Mouse (Mus musculus) megakaryocyte-erythroid progenitor cell, adult 5-6 weeks (primary cell): ENCODE measurements around the gene March10. TPM values are rescaled to one million over a fixed set of nuclear protein-coding genes. Genes with fewer than 3 reads are reported as not detected.

Source experiments
- ATAC-seq: replicated peaks from 2 replicates; pipeline ENCODE4 v1.8.0; 2016; ENCODE audit warnings: mild to moderate bottlenecking, inconsistent platforms; ENCODE audit not compliant: severe bottlenecking, poor library complexity, low FRiP score, low TSS enrichment
- total RNA-seq, 2 experiments: library from RNA; stranded (forward) in 1 of 2; stranded (reverse) in 1 of 2; fragments of 200-1000, 215-1000 nt in 1 of 2; fragments of >200 nt in 1 of 2; fragmentation: Nextera tagmentation in 1 of 2; gene quantifications; 2 replicates each; pipeline ENCODE4 v1.2.3; 2014 to 2017

March10 gene
- not detected in 2 replicates for total RNA-seq (2014; fragmentation: Nextera tagmentation)
- not detected in 2 replicates for total RNA-seq (2017)

DNA sequence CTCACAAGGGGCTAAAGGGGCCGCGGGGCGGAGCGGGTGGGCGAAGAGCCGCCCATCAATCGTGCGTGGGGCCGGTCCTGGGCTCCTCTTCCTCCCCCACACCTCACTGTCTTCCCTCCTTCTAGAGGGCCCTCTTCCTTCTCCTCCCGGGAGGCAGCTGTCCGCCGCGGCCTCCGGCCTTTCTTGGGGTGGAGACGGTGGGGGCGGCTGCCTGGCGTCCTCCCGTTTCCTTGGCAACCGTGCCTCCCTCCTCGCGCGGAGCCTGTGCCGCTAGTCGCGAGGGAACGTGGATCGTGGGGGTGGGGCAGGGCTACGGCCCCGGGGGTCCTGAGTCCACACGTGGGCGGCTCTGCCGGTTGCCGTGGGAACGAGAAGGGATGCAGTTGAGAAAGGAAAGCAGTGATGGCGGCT lies at the start of gene March10:
TSS of gene March10 (minus strand) at position 239 of the 411 bp plus-strand sequence.
- ATAC-seq, result no peak

DNA sequence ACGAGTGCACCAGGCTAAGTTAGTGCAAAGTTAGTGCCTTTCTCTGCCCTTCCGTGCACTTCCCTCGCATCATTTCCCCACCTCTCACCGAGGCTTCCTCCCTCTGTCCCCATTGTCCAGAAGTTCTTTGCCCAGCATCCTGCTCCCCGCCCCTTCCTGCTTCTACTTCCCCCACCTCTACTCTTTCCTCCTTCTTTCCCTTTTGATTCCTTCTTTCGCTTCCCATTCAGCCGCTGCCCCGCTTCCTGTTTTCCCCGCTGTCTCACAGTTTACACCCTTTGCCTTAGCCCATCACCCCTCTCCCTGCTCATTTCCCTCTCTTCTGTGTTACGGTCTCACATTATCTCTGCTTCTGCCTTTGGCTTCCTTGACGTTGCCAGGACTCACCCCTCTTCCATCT lies 49.8 kb upstream of the March10 start:
- ATAC-seq, result no peak

DNA sequence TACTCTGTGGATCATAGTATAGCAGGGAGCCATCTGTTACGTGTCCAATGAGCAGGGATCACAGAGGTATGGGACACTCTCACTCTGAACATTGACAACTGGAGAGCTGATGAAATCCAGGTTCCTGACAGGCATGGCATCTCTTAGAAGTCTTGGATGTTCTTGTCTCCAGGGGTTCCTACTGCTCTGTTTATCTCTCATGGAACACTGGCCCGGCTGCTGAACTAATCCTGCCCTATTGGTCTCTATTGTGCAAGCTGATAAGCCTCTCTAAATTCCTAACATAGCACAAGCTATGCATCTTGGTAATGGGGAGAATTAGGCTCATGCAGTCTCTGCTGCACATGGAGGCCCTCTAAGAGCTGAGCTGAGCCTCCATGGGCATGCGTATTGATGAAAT lies 48.5 kb upstream of the March10 start:
- no peak for ATAC-seq

DNA sequence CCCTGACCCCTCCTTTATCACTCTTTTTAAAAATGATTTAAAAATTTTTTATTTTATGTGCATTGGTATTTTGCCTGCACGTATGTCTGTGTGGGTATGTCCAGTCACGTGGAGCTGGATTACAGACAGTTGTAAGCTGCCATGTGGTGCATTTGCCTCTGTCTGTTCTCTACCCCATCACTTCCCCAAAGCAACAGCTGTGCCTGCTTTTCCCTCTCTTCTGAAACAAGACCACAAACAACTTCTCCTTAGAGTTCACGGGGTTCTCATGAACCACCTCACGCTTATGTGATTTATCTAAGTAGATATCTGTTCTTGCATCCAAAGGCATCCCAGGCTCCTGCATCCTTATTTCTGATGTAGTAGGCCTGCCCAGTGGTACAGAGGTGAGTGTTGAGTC lies 45.8 kb upstream of the March10 start:
- no peak for ATAC-seq

DNA sequence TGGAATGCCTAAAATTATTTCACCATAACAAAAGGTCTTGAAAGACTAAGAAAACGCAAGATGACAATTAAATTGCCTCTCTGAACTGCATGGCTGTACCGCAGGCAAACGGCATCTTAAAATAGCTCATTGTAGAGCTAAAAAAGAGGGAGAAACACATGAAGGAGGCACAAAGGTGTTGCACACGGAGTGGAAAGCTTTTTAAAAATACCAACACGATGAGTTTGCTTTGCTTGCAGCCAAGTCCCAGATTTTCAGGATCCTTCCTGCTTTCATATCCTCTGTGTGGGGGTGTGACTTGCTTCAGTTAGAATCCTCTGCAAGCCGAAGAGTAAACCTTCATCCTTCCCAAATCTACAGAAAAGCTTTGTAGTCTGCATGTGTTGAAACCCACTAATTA lies 41.0 kb upstream of the March10 start:
- no peak for ATAC-seq

DNA sequence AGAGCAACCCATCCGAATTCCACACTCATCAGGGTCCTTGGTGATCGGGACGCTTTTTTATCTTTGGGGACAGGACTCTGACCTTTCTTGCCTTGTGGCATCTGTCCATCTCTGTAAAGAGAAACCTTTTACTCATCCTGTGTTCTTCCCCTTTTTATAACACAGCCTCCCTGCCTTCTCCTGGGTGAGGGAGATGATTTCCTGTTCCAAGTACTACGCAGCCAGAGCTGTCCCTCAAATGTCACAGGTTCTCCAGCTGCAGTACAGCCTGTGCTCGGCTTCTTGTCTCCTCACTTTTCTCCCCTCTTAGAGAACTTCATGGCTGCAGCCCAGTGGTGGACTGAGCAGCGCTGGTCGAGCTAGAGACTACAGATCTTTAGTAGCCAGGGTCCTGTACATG lies 40.1 kb upstream of the March10 start:
- no peak for ATAC-seq

DNA sequence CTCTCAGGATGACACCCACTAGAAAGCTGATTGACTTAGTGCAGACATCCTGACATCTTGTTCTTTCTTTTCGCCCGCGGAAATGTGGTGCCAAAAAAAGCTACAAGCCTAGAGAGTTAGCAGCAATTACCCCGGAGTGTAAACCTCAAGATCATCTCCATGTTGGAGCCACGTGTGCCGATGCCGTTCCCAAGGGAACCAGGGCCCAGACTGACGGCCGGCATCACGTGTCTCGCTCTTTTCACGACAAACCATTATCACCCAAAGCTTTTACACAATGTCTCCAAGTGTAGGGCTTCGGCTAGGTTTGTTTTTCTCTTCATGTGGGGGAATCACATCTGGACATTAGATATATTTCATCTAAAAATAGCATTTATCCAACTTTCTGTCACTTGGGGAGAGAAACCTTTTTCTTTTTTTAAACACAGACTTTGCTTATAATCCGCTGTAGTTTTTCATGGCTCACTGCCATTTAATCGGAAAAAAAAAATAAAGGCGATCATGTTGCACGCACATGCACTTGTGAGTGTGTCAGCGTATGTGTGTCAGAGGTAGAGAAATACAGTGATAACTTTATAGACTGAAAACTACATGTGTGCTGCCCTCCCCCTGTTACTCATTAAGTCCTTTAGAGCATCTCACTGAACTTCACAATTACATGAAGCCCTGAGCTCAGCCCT lies 39.2 kb upstream of the March10 start:
- no peak for ATAC-seq

DNA sequence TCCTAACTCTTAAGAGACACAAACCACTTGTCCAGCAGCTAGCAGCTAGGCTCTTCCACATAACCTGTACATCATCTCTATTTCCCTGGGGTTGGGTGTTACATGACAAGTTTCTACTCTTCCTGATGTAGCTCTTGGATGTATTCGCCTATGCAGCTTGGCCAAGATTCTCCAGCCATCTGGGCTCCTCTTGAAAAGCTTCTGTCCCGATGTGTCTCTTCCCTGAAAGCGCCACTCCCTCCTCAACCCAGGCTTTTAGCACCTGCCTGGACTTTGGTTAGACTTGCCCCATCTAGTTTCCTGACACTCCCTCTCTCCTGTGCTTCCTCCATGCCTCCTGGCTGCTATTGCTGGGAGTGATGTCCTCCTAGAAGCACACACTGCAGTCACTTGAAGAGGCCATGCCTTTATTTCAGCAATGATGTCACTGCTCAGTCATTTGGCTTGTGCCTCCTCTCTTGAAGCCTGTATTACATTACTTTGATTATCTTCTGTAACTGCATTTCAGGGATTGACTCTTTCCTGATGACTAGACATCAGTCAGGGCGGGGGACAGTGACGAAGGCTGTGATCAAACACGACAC lies 38.3 kb upstream of the March10 start:
- no peak for ATAC-seq

DNA sequence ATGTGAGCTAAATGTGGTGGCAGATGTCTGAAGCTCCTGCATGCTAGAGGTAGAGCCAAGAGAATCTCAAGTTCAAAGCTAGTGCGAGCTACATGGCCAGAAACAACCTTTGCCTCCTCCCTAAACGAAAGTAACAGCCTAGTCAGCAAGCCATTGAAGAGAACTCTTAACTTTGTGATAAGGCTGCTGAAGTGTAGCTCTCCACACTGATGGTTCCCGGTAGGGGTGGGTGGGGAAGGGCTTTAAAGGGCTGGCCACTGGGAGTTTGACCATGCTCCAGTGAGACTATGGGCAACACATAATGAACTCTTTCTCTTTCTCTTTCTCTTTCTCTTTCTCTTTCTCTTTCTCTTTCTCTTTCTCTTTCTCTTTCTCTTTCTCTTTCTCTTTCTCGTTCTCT lies 35.9 kb upstream of the March10 start:
- ATAC-seq, result no peak

DNA sequence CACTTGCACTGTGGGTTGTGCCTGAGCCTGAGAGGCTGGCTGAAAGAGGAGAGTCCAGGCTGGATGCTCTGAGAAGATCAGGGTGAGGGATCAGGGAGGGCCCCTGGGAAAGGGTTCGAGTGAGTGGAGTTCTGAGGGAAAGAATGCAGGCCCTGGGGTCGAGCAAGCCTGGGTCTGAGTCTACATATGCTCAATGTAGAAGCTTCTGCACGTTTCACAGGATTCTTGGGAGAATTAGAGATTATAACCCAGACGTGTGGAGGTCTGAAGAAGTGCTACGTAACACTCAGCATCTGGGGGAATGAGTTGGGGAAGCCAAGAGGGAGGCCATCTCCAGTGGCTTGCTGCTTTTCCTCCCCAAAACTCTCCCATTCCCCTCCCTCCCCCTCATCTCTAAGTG lies 34.4 kb upstream of the March10 start:
- no peak for ATAC-seq

DNA sequence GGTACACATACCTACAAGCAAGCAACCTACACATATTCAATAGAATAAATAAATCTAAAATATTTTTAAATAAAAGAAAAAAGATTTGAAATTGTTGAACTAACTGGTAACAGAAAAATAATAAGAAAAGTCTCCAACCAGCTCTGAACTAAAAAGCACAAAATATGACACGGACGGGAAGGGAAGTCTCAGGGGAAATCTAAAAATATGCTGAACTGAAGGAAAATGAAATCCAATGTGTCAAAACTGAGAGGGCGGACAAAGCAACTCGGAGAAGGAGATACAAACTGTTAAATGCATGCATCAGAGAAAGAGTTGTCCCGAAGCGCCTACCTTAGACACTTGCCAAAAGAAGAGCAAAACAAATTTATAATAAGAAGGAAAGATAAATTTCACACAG lies 28.9 kb upstream of the March10 start:
- no peak for ATAC-seq

DNA sequence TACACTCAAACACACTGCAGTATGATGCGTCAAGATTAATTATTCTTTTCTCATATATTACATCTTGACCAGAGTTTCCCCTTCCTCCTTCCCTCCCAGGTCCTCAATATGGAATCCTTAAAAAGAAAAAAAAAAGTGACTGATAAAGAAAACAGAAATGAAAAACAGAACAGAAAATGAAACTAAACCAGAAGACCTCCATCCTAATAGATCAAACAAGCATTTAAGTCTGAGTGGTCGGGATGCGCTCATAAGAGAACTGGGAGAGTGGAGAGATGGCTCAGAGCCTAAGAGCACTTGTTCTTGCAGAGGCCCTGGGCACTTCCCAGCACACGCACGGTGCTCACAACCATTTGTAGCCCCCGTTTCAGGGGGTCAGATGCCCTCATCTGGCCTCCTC lies 28.5 kb upstream of the March10 start:
- ATAC-seq, result no peak

DNA sequence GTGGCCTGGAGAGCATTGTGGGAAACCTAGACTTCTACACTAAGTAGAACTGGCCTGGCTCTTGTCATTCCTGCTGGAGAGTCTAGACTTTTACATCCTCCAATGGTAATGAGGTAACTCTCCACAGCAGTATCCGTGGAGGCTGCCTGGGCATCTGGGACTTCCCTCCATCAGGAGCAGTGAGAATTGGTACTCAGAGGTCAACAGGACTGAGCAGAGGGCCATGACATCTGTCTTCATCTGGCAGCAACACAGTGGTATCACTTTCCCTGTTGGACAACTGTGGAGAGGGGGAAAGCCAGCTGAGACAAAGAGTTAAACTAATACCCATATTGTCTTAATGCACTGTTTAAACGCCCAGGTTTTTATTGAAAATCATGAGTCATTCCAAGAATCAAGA lies 26.2 kb upstream of the March10 start:
- no peak for ATAC-seq

DNA sequence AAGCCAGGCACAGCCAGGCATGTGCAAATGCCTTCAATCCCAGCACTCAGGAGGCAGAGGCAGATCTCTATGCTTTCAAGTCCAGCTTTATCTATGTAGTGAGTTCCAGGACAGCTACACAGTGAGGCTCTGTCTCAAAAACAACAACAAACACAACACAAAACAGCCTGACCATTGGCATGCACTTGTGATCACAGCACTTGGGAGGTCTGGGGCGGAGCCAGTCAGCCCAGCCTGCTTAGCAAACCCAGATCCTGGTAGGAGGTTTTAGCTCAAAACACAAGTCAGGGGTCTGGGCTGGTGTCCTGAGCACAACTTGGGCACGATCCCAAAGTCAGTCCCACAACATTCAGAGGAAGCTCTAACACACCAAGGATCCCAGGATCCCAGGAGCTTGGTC lies 18.2 kb upstream of the March10 start:
- ATAC-seq, result no peak

DNA sequence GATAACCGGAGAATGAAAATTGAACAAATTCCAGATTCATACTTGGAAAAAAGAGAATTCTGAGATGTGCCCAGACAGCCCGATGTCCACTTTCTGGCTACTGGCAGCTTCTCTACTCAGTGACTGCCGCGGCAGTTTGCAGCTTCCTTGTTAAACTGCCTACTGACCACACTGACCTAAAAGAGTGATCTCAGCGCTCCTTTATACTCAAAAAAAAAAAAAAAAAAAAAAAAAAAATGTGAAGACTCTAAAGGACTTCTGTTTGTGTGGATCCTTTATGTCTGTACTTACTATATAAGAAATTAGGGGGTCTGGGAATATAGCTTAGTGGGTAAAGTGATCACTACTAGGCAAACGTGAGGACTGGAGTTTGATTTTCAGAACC lies 17.8 kb upstream of the March10 start:
- no peak for ATAC-seq

DNA sequence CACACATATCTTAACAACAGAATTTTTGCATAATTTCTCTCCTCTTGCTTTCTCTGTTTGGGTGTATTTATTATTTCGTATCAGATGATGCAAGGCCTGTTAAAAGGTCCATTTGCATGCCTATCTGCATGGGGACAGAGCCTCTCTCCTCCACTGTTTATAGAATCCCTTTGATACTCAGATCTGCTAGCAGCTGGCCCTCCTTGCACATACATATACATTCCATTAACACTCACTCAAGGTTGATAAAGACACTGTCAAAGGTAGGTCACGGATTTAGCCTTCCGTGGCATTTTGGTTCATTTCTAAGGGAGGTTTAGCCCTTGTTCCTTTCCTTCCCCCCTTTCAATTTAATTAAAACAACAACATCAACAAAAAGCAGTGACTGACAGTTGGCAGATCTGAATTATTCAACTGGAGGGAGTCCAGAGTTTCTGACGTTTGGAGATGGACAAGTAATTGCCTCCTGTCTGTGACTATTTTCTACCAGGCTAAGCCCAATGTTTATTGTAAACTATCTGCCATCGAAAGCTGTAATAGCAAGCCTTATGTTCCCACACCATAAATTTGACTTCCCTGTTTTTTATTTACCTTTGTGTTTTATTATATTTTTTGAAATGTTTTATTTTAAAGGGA lies 17.3 kb upstream of the March10 start:
- no peak for ATAC-seq

DNA sequence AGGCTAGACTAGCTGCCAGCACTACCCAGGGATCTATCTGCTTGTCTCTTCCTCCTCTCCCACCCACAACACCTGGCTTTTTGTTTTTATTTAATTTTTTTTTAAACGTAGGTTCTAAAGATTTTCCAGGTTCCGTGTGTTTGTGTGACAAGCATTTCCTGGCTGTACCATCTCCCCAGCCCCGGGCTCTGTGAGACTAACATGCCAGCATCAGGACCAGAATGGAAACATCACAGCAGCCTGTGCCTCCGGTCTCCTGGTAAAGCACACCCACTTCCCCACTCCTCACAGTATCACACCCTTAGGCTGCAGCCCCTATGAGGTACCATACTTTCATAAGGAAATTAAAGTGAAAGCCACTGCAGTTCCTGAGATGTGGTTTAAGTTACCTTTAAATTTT lies 16.1 kb upstream of the March10 start:
- ATAC-seq, result no peak

DNA sequence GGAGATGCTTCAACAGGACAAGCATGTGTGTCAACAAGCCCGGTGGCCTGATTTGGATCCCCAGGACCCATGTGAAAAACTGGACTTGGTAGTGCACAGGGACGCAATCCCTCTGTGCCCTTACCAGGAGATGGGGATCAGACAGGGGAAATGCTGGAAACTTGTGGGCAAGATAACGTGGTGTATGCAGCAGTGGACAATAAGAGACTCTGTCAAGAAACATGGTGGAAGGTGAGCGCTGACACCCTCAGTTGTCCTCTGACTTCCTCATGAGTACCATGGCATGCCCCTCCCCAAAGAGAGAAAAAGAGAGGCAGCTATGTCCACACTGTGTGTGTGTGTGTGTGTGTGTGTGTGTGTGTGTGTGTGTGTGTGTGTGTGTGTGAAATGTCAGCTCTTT lies 14.4 kb upstream of the March10 start:
- no peak for ATAC-seq

DNA sequence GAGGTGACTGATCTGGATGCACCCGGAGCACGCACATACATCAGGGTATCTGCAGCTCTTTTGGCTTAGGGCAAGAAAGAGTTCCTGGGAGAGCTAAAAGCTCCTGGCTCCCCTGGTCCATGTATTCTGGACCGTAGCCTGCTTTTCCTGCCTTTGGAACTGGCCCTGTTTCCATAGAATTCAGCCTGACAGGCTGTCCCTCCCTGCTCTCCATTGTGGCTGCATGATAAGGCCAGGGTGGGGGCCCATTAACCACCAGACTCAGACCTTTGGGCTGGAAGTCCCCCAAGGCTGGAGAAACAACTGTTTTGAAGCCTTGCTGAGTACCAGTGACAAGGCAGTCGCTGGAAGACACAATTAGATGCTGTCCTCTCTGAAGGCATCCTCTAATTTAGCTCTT lies 13.0 kb upstream of the March10 start:
- ATAC-seq, result no peak

DNA sequence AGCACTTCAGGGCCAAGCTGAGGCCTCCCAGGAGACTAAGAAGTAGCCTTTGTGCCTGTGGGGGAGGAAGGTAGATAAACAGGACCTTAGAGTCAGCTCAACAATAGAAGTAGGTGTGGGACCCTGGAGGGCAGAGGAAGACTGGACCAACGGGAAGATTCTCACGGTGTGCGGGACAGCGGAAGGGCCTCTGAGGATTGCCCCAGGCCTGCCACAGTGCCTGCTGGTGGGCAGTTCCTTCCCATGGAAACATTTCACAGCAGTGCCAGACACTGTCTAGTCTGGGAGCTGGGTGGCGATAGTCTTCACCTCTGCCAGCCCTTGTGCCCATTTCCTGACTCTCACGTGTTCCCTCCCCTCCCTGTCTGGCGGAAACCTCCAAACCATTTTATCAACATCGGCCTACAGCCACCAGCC lies 12.6 kb upstream of the March10 start:
- 0 out of 2 replicates have a peak, but pooled peaks have one; percentile 9 for ATAC-seq

DNA sequence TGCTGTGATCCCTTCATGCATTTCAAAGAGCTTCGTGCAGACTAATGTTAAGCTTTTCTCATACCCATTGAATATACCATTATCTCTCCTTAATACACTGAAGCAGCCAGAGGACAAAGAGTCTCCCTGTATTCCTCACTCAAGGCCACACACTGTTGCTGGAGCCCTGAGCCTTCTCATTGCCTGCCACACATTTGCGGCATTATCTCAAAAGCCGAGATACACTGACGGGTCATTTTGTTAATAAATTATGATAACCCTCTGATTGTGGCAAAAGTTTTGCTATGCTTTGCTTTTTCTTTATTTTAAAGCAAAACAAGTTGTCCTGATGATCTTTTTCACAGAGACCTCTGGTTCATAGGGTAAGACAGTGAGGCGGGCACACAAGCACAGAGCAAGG lies 11.9 kb upstream of the March10 start:
- ATAC-seq, result no peak
